Mouse (Mus musculus): Measurements from ENCODE around the gene Tnks2.

- TF ChIP-seq CTCF (conservative IDR thresholded peaks at IDR 0.05 in 1 of 2, IDR thresholded peaks at IDR 0.05 in 1 of 2; ENCODE audit: low read depth in 2 of 2, low read length in 2 of 2) (no peak), EP300 (IDR thresholded peaks at IDR 0.05; ENCODE audit: low read length) (no peak), POLR2A (IDR thresholded peaks at IDR 0.05; ENCODE audit: low read depth, low read length) (no peak), USF1 (IDR thresholded peaks at IDR 0.05; ENCODE audit: low read depth, low read length) (no peak), POLR2AphosphoS2 (IDR thresholded peaks at IDR 0.05; ENCODE audit: low read depth, low read length) (no peak), MYC (IDR thresholded peaks at IDR 0.05; ENCODE audit: low read depth, low read length) (no peak), GABPA (IDR thresholded peaks at IDR 0.05; ENCODE audit: insufficient replicate concordance, low read depth, low read length) (no peak), ZNF384 (IDR thresholded peaks at IDR 0.05; ENCODE audit: low read depth, low read length) (no peak), MAFK (IDR thresholded peaks at IDR 0.05; ENCODE audit: insufficient replicate concordance, low read length) (no peak), MXI1 (IDR thresholded peaks at IDR 0.05; ENCODE audit: low read depth, low read length) (no peak), RAD21 (IDR thresholded peaks at IDR 0.05; ENCODE audit: low read depth, low read length) (no peak)
These were observed 13.6 kb upstream of the Tnks2 start for GRCm38 (mm10) chr19:36820469-36820868.
